Mouse (Mus musculus) urinary bladder, postnatal 10 days (tissue): Measurements from ENCODE around the gene Mab21l1.

Experiments
- DNase-seq: peaks from one replicate; pipeline ENCODE4 v3.0.0; 2022; ENCODE audit warnings: low spot score

The Mab21l1 gene

GRCm38 (mm10) chr3:55778764-55779730, 3.3 kb upstream of the Mab21l1 start:
- DNase-seq = no peak

GRCm38 (mm10) chr3:55780120-55781070, 1.9 kb upstream of the Mab21l1 start:
- no peak for DNase-seq

GRCm38 (mm10) chr3:55781429-55782055, 768 bp upstream of the Mab21l1 start:
- DNase-seq = no peak

- DNase-seq = no peak
Observed at GRCm38 (mm10) chr3:55782771-55783170, 461 bp downstream of the Mab21l1 start.

GRCm38 (mm10) chr3:55783171-55784081, 1.1 kb downstream of the Mab21l1 start:
- no peak for DNase-seq

GRCm38 (mm10) chr3:55784101-55784500, 1.8 kb downstream of the Mab21l1 start:
- no peak for DNase-seq

- DNase-seq = no peak
Observed at GRCm38 (mm10) chr3:55785266-55785980, 3.1 kb downstream of the Mab21l1 start.

- no peak for DNase-seq
Observed at GRCm38 (mm10) chr3:55785981-55786725, 3.8 kb downstream of the Mab21l1 start.

- no peak for DNase-seq
Observed at GRCm38 (mm10) chr3:55786835-55787486, 4.7 kb downstream of the Mab21l1 start.

GRCm38 (mm10) chr3:55787487-55788213, 5.3 kb downstream of the Mab21l1 start:
- DNase-seq = peak; percentile 13

GRCm38 (mm10) chr3:55788214-55788586, 5.9 kb downstream of the Mab21l1 start:
- no peak for DNase-seq

GRCm38 (mm10) chr3:55788621-55789201, 6.4 kb downstream of the Mab21l1 start:
- no peak for DNase-seq

- no peak for DNase-seq
Observed at GRCm38 (mm10) chr3:55789856-55790255, 7.5 kb downstream of the Mab21l1 start.

GRCm38 (mm10) chr3:55790609-55791008, 8.3 kb downstream of the Mab21l1 start:
- no peak for DNase-seq

GRCm38 (mm10) chr3:55792251-55792650, 9.9 kb downstream of the Mab21l1 start:
- no peak for DNase-seq

GRCm38 (mm10) chr3:55793842-55794575, 11.7 kb downstream of the Mab21l1 start:
- DNase-seq = no peak

GRCm38 (mm10) chr3:55794768-55795167, 12.5 kb downstream of the Mab21l1 start:
- no peak for DNase-seq
